Mouse (Mus musculus): ENCODE measurements around the gene Pacsin2. TPM values are rescaled to one million over a fixed set of nuclear protein-coding genes. Genes with fewer than 3 reads are reported as not detected.
"Not testable (repeated sequence)": the region's sequence is repeated elsewhere in the genome, so short reads cannot be mapped to it uniquely, and the experiment has no call there.

Gene Pacsin2
- total and polyA plus RNA-seq, 3 experiments: 28.9 to 111 (median 76.7) TPM

GRCm38 (mm10) chr15:83481236-83481780 lies 16.9 kb upstream of the Pacsin2 start:
- no peak for DNase-seq

DNA sequence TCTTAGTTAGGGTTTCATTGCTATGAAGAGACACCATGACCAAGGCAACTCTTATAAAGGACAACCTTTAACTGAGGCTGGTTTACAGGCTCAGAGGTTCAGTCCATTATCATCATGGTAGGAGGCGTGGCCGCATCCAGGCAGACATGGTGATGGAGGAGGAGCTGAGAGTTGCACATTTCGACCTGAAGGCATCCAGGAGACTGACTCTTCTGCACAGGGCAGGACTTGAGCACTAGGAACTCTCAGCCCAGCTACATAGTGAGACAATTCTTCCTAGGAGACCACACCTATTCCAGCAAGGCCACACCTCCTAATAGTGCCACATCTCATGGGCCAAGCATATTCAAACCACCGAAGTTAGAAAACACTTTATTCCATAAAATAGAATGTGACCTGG lies 15.4 kb upstream of the Pacsin2 start:
- no peak for DNase-seq

GRCm38 (mm10) chr15:83478096-83478495 lies 13.7 kb upstream of the Pacsin2 start:
- DNase-seq: no peak

- DNase-seq: no peak
Measured at GRCm38 (mm10) chr15:83476593-83477273, 12.3 kb upstream of the Pacsin2 start.

DNA sequence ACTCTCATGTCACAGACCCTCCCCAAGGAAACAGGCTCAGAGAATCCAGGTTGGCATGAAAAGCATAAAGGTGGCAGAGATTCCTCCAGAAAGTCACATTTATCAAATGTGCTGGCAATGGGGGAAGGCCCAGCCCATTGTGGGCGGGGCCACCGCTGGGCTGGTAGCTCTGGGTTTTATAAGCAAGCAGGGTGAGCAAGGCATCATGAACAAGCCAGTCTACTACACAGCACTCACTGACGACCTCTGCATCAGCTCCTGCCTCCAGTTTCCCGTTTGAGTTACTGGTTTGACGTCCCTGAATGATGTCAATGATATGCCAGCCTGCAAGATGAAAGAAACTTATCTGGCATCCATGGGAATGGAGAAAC lies 10.0 kb upstream of the Pacsin2 start:
- peak; percentile 57 for DNase-seq

DNA sequence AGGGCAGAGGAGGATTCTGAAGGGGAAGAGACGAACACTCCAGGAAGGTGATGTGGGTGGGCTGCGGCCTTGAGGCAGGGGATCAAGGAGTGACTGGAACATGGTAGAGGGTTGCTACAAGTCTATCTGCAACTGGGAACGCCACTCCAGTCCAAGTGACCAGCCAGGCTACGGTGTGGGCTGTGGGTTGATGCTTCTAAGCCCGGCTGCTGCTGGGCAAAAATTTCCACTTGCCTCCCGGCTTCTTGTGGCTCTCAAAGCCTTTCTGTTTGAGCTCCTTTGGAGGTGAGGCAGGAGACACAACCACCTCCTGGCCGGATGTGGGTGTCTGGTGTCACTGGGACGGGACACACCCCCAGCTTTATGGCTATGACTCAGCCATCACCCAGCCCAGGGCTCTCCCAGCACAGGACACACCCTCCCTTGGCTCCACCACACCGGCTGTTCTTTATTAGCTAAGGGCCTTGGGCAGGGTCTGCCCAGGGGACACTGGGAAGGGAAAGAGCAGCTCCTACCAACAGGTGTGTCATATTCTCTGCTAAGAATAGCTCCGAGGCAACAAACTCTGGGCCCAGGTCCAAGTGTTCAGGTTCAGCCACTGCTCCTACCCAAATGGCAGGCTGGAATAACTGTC lies 9.5 kb upstream of the Pacsin2 start:
- DNase-seq: peak; percentile 88

DNA sequence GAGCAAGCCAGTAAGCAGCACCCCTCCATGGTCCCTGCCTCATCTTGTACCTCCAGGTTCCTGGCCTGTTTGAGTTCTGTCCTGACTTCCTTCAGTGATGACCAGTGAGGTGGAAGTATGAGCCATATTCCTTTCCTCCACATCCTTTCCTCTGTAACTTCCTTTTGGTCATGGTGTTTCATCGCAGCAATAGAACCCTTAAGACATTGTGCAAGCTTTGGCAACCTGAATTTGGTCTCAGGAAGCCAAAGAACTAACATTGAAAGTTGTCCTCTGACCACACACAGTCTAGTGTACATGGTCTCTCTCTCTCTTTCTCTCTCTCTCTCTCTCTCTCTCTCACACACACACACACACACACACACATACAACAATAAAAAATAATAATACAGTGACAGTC lies 8.8 kb upstream of the Pacsin2 start:
- no peak for DNase-seq

GRCm38 (mm10) chr15:83471476-83471875 lies 7.1 kb upstream of the Pacsin2 start:
- peak; percentile 34 for DNase-seq

GRCm38 (mm10) chr15:83470443-83470842 lies 6.0 kb upstream of the Pacsin2 start:
- no peak for DNase-seq

GRCm38 (mm10) chr15:83469279-83469821 lies 4.9 kb upstream of the Pacsin2 start:
- DNase-seq: no peak

DNA sequence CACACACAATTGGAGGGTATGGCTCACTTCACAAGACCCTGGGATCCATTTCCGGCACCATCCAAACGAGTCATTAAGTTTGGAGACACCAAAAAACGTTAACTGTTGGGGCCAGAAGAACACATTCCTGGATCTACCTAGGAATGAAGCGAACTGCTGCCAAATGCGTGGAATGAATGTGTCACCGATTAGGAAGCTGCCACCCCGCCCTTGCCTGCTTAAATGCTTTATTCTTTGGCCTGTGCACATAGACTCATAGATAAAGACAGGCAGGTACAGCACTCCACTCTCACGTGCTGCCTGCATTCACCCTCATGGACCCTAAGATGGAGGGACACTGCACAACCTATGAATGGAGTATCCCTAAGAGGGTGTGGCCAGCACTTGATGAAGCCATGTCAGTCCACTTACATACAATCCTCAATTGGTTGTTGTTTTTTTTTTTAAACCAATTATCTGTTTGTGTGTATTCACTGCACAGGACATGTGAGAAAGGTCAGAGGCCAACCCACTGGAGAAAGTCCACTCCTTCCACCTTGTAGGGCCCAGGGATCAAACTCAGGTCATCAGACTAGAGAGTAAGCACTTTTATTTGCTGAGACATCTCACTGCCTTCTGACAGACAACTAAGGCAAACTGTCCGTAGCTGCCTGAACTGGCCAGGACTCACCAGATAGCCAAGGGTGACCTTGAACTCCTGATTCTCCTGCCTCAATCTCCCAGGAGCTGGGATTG lies 3.0 kb upstream of the Pacsin2 start:
- no peak for DNase-seq

GRCm38 (mm10) chr15:83466331-83466730 lies 1.9 kb upstream of the Pacsin2 start:
- DNase-seq: no peak

DNA sequence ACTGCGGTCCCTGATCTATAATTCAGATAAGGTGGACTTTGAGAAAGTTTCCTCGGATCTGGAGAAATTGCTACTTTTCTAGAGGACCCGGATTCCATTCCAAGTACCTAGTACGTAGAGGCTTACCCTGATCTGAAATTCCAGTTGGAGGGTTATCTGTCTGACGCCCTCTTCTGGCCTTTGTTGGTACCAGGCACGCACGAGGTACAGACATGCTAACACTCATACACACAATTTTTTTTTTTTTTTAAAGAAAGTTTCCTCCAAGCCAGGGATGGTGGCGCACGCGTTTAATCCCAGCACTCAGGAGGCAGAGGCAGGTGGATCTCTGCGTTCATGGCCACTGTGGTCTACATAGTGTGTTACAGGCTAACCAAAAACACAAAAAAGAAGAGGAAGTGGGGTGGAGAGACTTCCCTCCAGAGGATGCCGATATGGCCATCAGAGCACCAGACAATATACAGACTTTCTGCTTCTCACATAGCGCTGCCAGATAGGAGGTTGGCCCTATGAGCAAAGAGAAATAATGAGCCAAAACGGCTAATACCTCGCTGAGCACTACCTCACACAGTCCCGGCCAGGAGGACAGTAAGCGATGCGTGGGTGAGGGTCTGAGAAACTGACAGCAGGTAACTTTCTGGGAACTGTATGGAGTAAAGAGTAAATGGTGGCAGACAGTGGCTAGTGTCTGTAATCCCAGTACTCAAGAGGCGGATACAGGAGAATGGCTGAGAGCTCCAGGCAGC lies 672 bp upstream of the Pacsin2 start:
- no peak for DNase-seq

- DNase-seq: no peak
Measured at GRCm38 (mm10) chr15:83463369-83464082, 880 bp downstream of the Pacsin2 start.

DNA sequence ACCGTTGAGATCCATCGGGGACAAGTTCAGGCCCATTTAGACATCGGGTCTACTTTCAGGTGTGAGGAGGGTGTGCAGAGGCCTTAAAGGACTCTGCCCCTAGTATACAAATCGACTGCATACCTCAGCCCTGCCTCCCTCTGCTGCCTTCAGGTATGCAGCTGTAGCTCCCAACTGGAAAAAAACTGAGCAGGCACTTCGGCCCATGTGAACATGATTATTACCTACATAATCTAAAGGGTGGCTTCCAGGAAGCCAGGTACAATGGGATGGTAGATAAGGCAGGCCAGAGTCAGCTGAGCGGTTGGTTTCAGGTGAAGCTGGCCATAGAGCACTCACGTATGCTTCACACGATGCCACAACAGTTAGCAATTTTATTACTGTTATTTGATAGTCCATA lies 2.1 kb downstream of the Pacsin2 start:
- DNase-seq: not testable (repeated sequence)

DNA sequence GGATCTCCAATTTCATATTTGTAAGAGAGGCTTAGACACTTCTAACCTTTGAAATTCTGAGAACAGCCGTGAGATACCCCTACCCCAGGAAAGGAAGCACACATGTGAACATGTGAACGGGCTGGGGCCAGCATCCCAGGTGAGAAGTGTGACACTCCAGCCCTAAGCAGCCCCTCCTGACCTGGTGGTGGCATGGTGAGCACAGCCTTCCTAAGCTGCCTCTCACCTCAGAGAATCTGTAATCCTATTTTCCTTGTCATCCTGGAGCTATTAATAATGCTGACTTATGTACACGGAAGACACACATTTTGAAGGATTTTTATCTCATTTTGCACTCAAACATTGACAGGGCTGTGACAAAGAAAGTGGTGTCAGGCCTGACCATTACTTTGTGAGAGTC lies 3.5 kb downstream of the Pacsin2 start:
- DNase-seq: no peak

- no peak for DNase-seq
Measured at GRCm38 (mm10) chr15:83457541-83457940, 6.9 kb downstream of the Pacsin2 start.

DNA sequence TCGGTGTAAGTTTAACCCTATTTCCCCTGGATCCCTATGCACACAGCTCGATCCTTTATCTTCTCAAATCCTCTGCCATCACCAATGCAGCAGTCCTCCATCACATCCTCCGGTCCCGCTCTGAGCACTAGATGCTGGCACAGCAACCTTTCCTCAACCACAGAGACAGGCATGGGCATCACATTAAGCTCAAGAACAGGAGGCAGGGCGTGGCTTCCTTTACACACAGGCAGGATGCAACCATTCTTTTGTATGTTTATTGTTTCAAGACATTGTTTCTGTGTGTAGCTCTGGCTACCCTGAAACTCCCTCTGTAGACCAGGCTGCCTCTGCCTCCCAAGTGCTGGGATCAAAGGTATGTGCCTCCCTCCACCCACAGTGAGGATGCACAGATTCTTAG lies 8.8 kb downstream of the Pacsin2 start:
- no peak for DNase-seq

DNA sequence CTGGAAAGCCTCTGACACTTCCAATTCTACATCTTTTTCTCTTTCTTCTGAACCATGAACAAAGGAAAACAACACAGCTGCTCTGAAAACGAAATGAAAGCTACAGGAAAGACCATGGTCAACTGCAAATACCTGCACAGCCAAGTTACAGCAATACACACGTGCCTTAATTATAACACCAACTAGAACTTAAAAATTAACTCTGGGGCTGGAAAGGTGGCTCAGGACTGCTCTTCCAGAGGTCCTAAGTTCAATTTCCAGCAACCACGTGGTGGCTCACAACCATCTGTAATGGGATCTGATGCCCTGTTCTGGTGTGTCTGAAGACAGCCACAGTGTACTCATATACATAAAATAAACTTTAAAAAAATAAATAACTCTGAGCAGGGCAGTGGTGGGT lies 9.4 kb downstream of the Pacsin2 start:
- no peak for DNase-seq

DNA sequence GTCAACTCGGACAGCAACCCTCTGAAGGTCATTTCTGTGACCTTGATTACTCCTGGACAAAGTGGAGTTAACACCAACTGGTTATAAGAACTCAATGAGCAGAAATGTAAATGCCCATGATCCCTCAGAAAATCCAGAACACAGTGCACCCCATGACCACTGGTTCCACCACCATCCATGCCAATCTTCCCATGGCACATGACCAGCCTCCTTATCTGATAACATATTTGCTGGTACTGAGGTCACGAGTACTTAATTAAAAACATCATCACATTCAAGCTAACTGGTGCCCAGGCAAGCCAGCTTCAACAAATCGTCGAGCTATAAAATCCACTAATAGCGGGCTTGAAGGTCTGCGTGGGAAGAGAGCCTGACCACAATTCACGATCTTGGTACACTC lies 10.0 kb downstream of the Pacsin2 start:
- DNase-seq: no peak

DNA sequence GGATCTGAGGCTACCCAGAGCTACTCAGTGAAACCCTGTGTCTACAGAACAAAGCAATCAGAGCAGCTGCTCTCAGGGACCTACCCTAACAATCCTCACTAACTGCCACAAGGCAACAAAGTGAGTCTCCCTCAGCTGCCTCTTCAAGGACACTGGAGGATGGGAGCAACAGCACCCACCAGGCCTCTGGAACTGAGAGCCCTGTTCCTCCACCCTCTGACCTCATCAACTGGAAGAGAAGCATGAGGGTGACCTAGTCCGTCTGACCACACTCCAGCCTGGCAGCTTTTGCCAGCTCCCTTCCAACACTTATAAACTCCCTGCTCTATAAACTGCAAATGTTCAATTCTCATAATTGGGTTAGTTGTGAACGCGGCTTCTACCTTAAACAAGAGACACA lies 10.5 kb downstream of the Pacsin2 start:
- DNase-seq: peak; percentile 72

All from adrenal gland, adult 2 months (tissue).